Mouse (Mus musculus): ENCODE results near the gene Rtl9. TPM values are rescaled to one million over a fixed set of nuclear protein-coding genes. Genes with fewer than 3 reads are reported as not detected.

Rtl9 gene
- polyA plus RNA-seq (2014; fragmentation: Nextera tagmentation; extraction: Ambion mirVana) = 2.0 and 2.4 TPM in 2 replicates

- Histone ChIP-seq H3K9ac (ENCODE audit: low read depth, low read length) (no peak within 1 kb of the TSS), H3K4me3 (ENCODE audit: low read depth, low read length) (no peak within 1 kb of the TSS), H3K4me2 (ENCODE audit: low read depth, low read length) (no peak within 1 kb of the TSS), H3K36me3 (ENCODE audit: control insufficient read depth, insufficient read depth, low read length) (no peaks in the 10 kb centered on the region), H3K27ac (replicated peaks; ENCODE audit: low read depth, low read length) (no peak within 1 kb of the TSS), H3K27me3 (replicated peaks; ENCODE audit: control insufficient read depth, insufficient read depth, low read length) (no peaks in the 10 kb centered on the region; the same call in 1 of the 2 replicates), H3K9me3 (ENCODE audit: control insufficient read depth, low read length) (no peaks in the 10 kb centered on the region), H3K4me1 (ENCODE audit: control insufficient read depth, insufficient read depth, low read length) (no peaks in the 10 kb centered on the region)
- ATAC-seq (ENCODE audit: low read depth) (no peak), DNase-seq (ENCODE audit: low spot score) (peak; percentile 51)
- 93% methylated on average over 1 of the region's 1 CpGs for WGBS
Observed at GRCm38 (mm10) chrX:143099044-143099754, at the start of gene Rtl9. Gene Rtl9, plus strand, starts transcription at chrX:143099594.

GRCm38 (mm10) chrX:143051478-143051877 lies 47.9 kb upstream of the Rtl9 start:
- Histone ChIP-seq H3K9ac (ENCODE audit: low read depth, low read length) (no peak overlapping the region), H3K4me3 (ENCODE audit: low read depth, low read length) (no peak overlapping the region), H3K4me1 (ENCODE audit: control insufficient read depth, insufficient read depth, low read length) (no peaks in the 10 kb centered on the region), H3K9me3 (ENCODE audit: control insufficient read depth, low read length) (no peaks in the 10 kb centered on the region), H3K27me3 (replicated peaks; ENCODE audit: control insufficient read depth, insufficient read depth, low read length) (peaks cover 3% of the 10 kb centered on the region; the same call in 1 of the 2 replicates), H3K4me2 (ENCODE audit: low read depth, low read length) (no peak overlapping the region), H3K27ac (replicated peaks; ENCODE audit: low read depth, low read length) (no peak overlapping the region), H3K36me3 (ENCODE audit: control insufficient read depth, insufficient read depth, low read length) (no peaks in the 10 kb centered on the region)
- no peak for DNase-seq (ENCODE audit: low spot score)
- no peak; the same call in 1 of the 2 replicates for ATAC-seq (ENCODE audit: low read depth)

- Histone ChIP-seq H3K4me3 (ENCODE audit: low read depth, low read length) (no peak overlapping the region), H3K4me2 (ENCODE audit: low read depth, low read length) (no peak overlapping the region), H3K4me1 (ENCODE audit: control insufficient read depth, insufficient read depth, low read length) (no peaks in the 10 kb centered on the region), H3K27me3 (replicated peaks; ENCODE audit: control insufficient read depth, insufficient read depth, low read length) (peaks cover 3% of the 10 kb centered on the region; the same call in 1 of the 2 replicates), H3K36me3 (ENCODE audit: control insufficient read depth, insufficient read depth, low read length) (no peaks in the 10 kb centered on the region), H3K9me3 (ENCODE audit: control insufficient read depth, low read length) (no peaks in the 10 kb centered on the region), H3K9ac (ENCODE audit: low read depth, low read length) (no peak overlapping the region), H3K27ac (replicated peaks; ENCODE audit: low read depth, low read length) (no peak overlapping the region)
- WGBS = 75% methylated on average over 4 of the region's 4 CpGs
- no peak for ATAC-seq (ENCODE audit: low read depth)
- DNase-seq (ENCODE audit: low spot score) = no peak
Observed at GRCm38 (mm10) chrX:143051921-143052320, 47.5 kb upstream of the Rtl9 start.

- Histone ChIP-seq H3K4me2 (ENCODE audit: low read depth, low read length) (peak overlapping the region; percentile 53), H3K4me3 (ENCODE audit: low read depth, low read length) (peak overlapping the region; percentile 11; the same call in 1 of the 2 replicates), H3K4me1 (ENCODE audit: control insufficient read depth, insufficient read depth, low read length) (peaks cover 8% of the 10 kb centered on the region; the same call in 1 of the 2 replicates), H3K27ac (replicated peaks; ENCODE audit: low read depth, low read length) (no peak overlapping the region), H3K9me3 (ENCODE audit: control insufficient read depth, low read length) (no peaks in the 10 kb centered on the region), H3K36me3 (ENCODE audit: control insufficient read depth, insufficient read depth, low read length) (no peaks in the 10 kb centered on the region), H3K9ac (ENCODE audit: low read depth, low read length) (0 out of 2 replicates have a peak overlapping the region, but pooled peaks have one; percentile 14), H3K27me3 (replicated peaks; ENCODE audit: control insufficient read depth, insufficient read depth, low read length) (peaks cover 6% of the 10 kb centered on the region)
- ATAC-seq (ENCODE audit: low read depth) (peak; percentile 81), DNase-seq (ENCODE audit: low spot score) (peak; percentile 74)
- WGBS = 14% methylated on average over 12 of the region's 12 CpGs
Observed at GRCm38 (mm10) chrX:143058829-143059228, 40.6 kb upstream of the Rtl9 start.

GRCm38 (mm10) chrX:143062641-143063355 lies 36.6 kb upstream of the Rtl9 start:
- H3K36me3 ChIP-seq (ENCODE audit: control insufficient read depth, insufficient read depth, low read length) = no peaks in the 10 kb centered on the region
- ATAC-seq (ENCODE audit: low read depth) (0 out of 2 replicates have a peak, but pooled peaks have one; percentile 23), DNase-seq (ENCODE audit: low spot score) (peak; percentile 83)
- H3K27me3 ChIP-seq (replicated peaks; ENCODE audit: control insufficient read depth, insufficient read depth, low read length) = peaks cover 9% of the 10 kb centered on the region
- no peak overlapping the region for H3K4me3 ChIP-seq (ENCODE audit: low read depth, low read length)
- peak overlapping the region; percentile 48 for H3K27ac ChIP-seq (replicated peaks; ENCODE audit: low read depth, low read length)
- peaks cover 8% of the 10 kb centered on the region; the same call in 1 of the 2 replicates for H3K4me1 ChIP-seq (ENCODE audit: control insufficient read depth, insufficient read depth, low read length)
- H3K9me3 ChIP-seq (ENCODE audit: control insufficient read depth, low read length) = no peaks in the 10 kb centered on the region
- WGBS = 43% methylated on average over 11 of the region's 11 CpGs
- 0 out of 2 replicates have a peak overlapping the region, but pooled peaks have one; percentile 7 for H3K4me2 ChIP-seq (ENCODE audit: low read depth, low read length)
- no peak overlapping the region for H3K9ac ChIP-seq (ENCODE audit: low read depth, low read length)

GRCm38 (mm10) chrX:143063780-143064179 lies 35.6 kb upstream of the Rtl9 start:
- Histone ChIP-seq H3K9me3 (ENCODE audit: control insufficient read depth, low read length) (no peaks in the 10 kb centered on the region), H3K9ac (ENCODE audit: low read depth, low read length) (no peak overlapping the region), H3K36me3 (ENCODE audit: control insufficient read depth, insufficient read depth, low read length) (no peaks in the 10 kb centered on the region), H3K4me1 (ENCODE audit: control insufficient read depth, insufficient read depth, low read length) (peaks cover 8% of the 10 kb centered on the region; the same call in 1 of the 2 replicates), H3K27ac (replicated peaks; ENCODE audit: low read depth, low read length) (peak overlapping the region; percentile 46), H3K27me3 (replicated peaks; ENCODE audit: control insufficient read depth, insufficient read depth, low read length) (peaks cover 9% of the 10 kb centered on the region), H3K4me3 (ENCODE audit: low read depth, low read length) (no peak overlapping the region), H3K4me2 (ENCODE audit: low read depth, low read length) (no peak overlapping the region)
- WGBS = 62% methylated on average over 5 of the region's 7 CpGs
- DNase-seq (ENCODE audit: low spot score) (peak; percentile 51), ATAC-seq (ENCODE audit: low read depth) (peak; percentile 24; the same call in 1 of the 2 replicates)

DNA sequence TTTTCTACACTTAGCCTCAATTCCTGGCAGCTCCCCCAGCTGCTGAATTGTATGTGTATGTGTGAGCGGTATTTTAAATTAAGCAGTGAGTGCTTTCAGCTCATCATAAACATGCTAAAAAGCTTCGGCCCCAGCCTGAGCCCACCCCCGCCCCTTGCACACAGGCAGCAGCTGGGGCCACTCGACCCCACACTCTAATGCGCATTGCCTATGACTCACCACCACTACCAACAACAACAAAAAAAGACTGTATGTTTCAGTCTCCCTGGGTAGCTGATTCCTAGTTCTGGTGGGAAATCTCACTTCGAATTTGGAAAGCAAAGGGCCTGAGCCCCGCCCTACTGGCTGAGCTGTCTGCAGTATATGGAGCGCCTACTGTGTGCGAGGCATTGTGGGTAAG lies 35.1 kb upstream of the Rtl9 start:
- DNase-seq (ENCODE audit: low spot score) = peak; percentile 24
- Histone ChIP-seq H3K9me3 (ENCODE audit: control insufficient read depth, low read length) (no peaks in the 10 kb centered on the region), H3K27me3 (replicated peaks; ENCODE audit: control insufficient read depth, insufficient read depth, low read length) (peaks cover 9% of the 10 kb centered on the region), H3K9ac (ENCODE audit: low read depth, low read length) (no peak overlapping the region), H3K4me2 (ENCODE audit: low read depth, low read length) (no peak overlapping the region), H3K36me3 (ENCODE audit: control insufficient read depth, insufficient read depth, low read length) (no peaks in the 10 kb centered on the region), H3K27ac (replicated peaks; ENCODE audit: low read depth, low read length) (peak overlapping the region; percentile 46), H3K4me1 (ENCODE audit: control insufficient read depth, insufficient read depth, low read length) (peaks cover 8% of the 10 kb centered on the region; the same call in 1 of the 2 replicates), H3K4me3 (ENCODE audit: low read depth, low read length) (no peak overlapping the region)
- peak; percentile 44 for ATAC-seq (ENCODE audit: low read depth)
- 67% methylated on average over 9 of the region's 9 CpGs for WGBS

- Histone ChIP-seq H3K27ac (replicated peaks; ENCODE audit: low read depth, low read length) (no peak overlapping the region; the same call in 1 of the 2 replicates), H3K9me3 (ENCODE audit: control insufficient read depth, low read length) (no peaks in the 10 kb centered on the region), H3K4me3 (ENCODE audit: low read depth, low read length) (no peak overlapping the region), H3K4me2 (ENCODE audit: low read depth, low read length) (0 out of 2 replicates have a peak overlapping the region, but pooled peaks have one; percentile 7), H3K27me3 (replicated peaks; ENCODE audit: control insufficient read depth, insufficient read depth, low read length) (peaks cover 7% of the 10 kb centered on the region; the same call in 1 of the 2 replicates), H3K9ac (ENCODE audit: low read depth, low read length) (no peak overlapping the region), H3K4me1 (ENCODE audit: control insufficient read depth, insufficient read depth, low read length) (peaks cover 8% of the 10 kb centered on the region; the same call in 1 of the 2 replicates), H3K36me3 (ENCODE audit: control insufficient read depth, insufficient read depth, low read length) (no peaks in the 10 kb centered on the region)
- 43% methylated on average over 17 of the region's 17 CpGs for WGBS
- DNase-seq (ENCODE audit: low spot score) (peak; percentile 33), ATAC-seq (ENCODE audit: low read depth) (no peak)
Observed at GRCm38 (mm10) chrX:143066320-143067114, 32.9 kb upstream of the Rtl9 start.
